Mouse (Mus musculus): ENCODE measurements around the gene Rtl4.

The Rtl4 gene

GRCm38 (mm10) chrX:144688207-144689118, at the start of gene Rtl4:
TSS of gene Rtl4 (plus strand) at chrX:144688907.
- DNase-seq, result no peak

GRCm38 (mm10) chrX:144644756-144645155, 44.0 kb upstream of the Rtl4 start:
- DNase-seq, result no peak

GRCm38 (mm10) chrX:144645394-144645793, 43.3 kb upstream of the Rtl4 start:
- DNase-seq, result peak; percentile 34 to 42

- DNase-seq, result no peak
Measured at GRCm38 (mm10) chrX:144652196-144652595, 36.5 kb upstream of the Rtl4 start.

GRCm38 (mm10) chrX:144687742-144688141, 965 bp upstream of the Rtl4 start:
- no peak for DNase-seq

- DNase-seq, result no peak
Measured at GRCm38 (mm10) chrX:144688142-144688206, 733 bp upstream of the Rtl4 start, which contains the start of gene Trpc5. TSS of gene Trpc5 (minus strand) at chrX:144688180.

GRCm38 (mm10) chrX:144689119-144689858, 582 bp downstream of the Rtl4 start:
- no peak for DNase-seq

GRCm38 (mm10) chrX:144689859-144690181, 1.1 kb downstream of the Rtl4 start:
- DNase-seq, result no peak

GRCm38 (mm10) chrX:144716330-144716729, 27.6 kb downstream of the Rtl4 start:
- no peak for DNase-seq

GRCm38 (mm10) chrX:144747528-144748049, 58.9 kb downstream of the Rtl4 start:
- no peak for DNase-seq

GRCm38 (mm10) chrX:144986980-144987379, 298.3 kb downstream of the Rtl4 start:
- no peak for DNase-seq

GRCm38 (mm10) chrX:145065484-145065913, 376.8 kb downstream of the Rtl4 start:
- DNase-seq, result no peak

- no peak for DNase-seq
Measured at GRCm38 (mm10) chrX:145089802-145090201, 401.1 kb downstream of the Rtl4 start.

- DNase-seq, result no peak
Measured at GRCm38 (mm10) chrX:145090360-145090759, 401.7 kb downstream of the Rtl4 start.

GRCm38 (mm10) chrX:145090964-145091363, 402.3 kb downstream of the Rtl4 start:
- no peak for DNase-seq

All from B cell, adult 2 months (primary cell).